Mouse (Mus musculus) adrenal gland, postnatal 25 days (tissue): ENCODE results near the gene Ubtd2. TPM values are rescaled to one million over a fixed set of nuclear protein-coding genes. Genes with fewer than 3 reads are reported as not detected.

Source experiments
- DNase-seq: peaks from one replicate; pipeline ENCODE4 v3.0.0; 2021; ENCODE audit warnings: mixed read lengths
- long read RNA-seq: library from polyadenylated mRNA; stranded (forward); transcript quantifications from one replicate; pipeline ENCODE4 v2.0.0, GENCODE M21; 2021
- total RNA-seq: library from RNA; stranded (reverse); gene quantifications from 2 replicates; pipeline ENCODE4 v1.2.3, GENCODE M21; 2021

Ubtd2 gene
- 15.3 and 16.2 TPM in 2 replicates for total RNA-seq
- long read RNA-seq, transcript Ubtd2-201 (3 exons, 1,012 nt) = major isoform, 7 of 8 reads
- long read RNA-seq, partial matches to known transcripts = 1 of 8 reads
- long read RNA-seq, other reads (novel, unspliced or antisense) = 0 of 8 reads

- DNase-seq = peak; percentile 99
Observed at GRCm38 (mm10) chr11:32454800-32455506, at the start of gene Ubtd2. Gene Ubtd2 (plus strand): TSS chr11:32455370.

DNA sequence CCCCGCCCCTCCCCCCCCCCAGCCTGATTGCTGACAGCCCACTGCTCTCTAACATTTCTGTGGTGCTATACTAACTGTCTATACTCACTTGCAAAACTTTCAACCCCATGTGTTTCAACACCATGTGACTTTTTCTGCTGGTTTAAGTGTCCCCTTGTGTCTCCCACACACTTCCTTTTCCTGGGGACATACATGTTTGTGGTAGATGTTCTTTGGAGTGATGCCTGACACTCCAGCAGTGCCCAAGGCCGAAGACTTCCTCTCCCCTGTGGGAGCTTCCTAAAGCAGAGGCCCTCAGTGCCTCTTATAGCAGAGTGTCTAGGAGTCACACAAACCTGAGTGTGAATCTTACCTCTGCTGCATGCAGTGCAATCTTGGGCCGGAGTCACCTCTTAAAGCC lies 47.3 kb upstream of the Ubtd2 start:
- no peak for DNase-seq

GRCm38 (mm10) chr11:32409052-32409451 lies 46.1 kb upstream of the Ubtd2 start:
- DNase-seq = no peak

DNA sequence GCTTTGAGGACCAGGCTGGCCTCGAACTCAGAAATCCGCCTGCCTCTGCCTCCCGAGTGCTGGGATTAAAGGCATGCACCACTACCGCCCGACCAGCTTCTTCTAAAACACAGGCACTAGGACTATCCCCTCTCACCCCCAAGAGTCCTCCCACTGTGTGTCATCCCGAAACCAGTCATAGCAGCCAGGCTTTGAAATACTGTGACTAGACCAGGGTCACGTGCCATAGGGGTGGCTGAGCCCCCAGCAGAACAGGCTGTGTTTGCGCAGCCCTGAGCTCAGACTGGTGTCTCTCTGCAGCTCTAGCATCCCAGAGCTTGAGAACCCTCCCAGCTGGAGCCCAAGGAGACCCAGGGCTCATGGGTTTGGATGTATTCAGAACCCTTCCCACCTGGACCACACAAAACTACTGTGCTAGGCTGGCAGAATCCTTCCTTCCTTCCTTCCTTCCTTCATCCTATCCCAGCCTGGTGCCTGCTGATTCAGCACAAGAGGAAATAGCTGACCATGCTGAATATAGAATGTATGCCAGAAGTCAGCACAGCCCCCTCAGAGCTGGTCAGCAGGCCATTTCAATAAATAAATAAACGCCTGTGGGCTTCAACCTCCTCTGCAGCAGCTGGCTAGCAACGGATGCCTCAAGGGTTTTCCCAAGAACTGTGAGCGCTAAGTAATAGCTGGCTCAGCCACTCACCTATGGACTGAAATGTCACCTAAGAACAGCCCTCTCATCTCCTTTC lies 45.2 kb upstream of the Ubtd2 start:
- DNase-seq = no peak

GRCm38 (mm10) chr11:32420001-32420400 lies 35.2 kb upstream of the Ubtd2 start:
- DNase-seq = no peak

GRCm38 (mm10) chr11:32423311-32423710 lies 31.9 kb upstream of the Ubtd2 start:
- no peak for DNase-seq

DNA sequence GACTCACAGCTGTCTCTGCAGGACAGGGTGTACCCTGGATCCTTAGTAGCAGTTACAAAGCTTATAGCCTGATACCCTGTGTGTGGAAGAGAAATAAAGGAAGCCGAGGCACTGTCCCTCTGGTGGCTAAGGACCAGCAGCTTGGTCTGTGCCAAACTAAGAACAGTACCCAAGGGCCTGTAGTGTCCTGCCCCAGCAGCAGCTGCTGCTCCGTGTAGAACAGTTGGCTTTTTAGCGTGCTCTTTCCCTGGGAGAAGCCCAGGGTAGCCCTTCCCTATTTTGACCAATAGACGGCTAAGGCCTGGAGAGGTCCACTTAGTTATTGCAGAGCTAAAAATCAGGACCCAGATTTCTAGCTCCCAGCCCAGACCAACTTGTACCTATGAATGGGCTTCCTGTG lies 30.6 kb upstream of the Ubtd2 start:
- DNase-seq = no peak

DNA sequence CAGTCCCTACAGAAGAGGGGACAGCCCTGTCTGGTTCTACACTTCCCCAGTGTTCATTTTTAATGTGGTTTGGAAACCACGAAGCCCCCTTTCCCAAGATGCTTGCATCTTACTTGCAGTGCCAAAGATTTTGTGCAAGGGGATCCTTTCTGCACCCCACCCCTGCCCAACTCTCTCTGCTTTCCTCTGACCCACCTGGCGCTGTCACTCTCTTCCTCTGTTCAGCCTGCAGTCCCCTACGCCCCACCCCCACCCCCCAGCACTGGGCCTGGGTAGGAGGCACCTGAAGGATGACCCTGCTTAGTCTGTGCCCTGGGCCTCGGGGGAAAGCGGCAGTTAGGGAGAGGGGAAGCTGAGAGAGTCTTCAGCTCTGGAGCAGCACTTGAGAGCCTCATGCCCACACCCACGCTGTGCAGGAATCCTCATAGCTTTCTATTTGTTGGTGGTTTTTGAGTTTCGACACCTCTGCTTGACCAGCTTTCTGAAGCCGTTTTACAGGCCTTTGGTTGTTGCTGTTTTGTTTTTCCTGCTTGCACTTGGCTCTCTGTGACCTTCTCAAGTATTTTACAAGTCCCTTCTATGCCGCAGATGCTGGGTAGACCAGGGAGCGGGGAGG lies 30.0 kb upstream of the Ubtd2 start:
- no peak for DNase-seq

DNA sequence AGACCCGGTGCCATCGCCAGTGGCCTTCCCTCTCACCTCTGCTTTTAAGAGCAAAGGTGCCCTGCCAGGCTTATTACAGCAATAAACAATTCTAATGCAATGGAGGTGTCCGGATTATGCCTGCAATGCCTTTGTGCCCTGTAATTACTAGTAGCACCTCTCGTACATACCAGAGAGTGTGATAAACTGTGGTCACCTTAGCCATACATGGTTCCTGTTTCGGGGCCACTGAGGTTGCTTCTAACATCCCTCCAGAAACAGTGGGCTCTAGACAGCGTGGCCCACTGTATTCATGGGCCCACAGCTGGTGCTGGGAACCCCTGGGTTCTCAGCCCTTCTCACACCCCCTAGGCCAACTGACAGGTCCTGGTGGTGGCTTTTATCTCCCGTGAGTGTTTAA lies 27.6 kb upstream of the Ubtd2 start:
- no peak for DNase-seq

- DNase-seq = no peak
Observed at GRCm38 (mm10) chr11:32435410-32436060, 19.6 kb upstream of the Ubtd2 start.

GRCm38 (mm10) chr11:32442576-32442975 lies 12.6 kb upstream of the Ubtd2 start:
- no peak for DNase-seq

GRCm38 (mm10) chr11:32444266-32444665 lies 10.9 kb upstream of the Ubtd2 start:
- DNase-seq = no peak

DNA sequence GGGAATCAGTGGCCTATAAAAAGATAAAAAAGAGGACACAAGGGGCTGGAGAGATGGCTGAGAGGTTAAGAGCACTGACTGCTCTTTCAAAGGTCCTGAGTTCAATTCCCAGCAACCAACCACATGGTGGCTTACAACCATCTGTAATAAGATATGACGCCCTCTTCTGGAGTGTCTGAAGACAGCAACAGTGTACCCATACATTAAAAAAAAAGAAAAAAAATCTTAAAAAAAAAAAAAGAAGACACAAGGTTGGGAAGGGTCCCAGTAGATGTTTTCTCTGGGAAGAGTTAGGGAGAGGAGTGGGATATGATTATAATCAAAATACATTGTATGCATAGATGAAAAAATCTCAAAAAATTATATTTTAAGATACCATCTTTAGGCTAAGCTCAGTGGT lies 10.0 kb upstream of the Ubtd2 start:
- DNase-seq = no peak

DNA sequence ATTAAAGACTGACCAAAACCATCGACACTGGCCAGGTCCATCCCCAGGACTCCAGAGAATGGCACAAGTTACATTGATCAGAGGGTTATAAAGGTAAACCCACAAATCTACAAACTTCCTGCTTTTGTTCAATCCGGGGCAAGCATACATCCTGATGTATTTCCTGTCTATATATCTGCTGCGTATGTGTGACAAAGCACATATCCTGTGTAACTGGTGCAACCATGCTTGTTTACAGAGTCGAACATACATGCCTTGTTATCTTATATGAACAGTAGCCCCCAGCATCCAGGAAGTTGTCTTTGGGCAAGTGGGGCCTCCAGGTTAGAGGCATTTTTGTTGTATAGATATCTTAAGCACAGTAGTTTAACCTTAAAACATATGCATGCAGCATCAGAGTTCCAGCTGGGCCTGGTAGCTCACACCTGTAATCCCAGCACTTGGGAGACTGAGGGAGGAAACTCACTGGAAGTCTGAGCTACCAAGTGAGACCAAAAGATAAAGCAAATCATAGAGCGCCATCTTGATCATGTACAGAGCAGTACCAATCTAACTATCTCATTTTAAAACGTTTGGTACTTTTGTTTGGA lies 9.4 kb upstream of the Ubtd2 start:
- DNase-seq = no peak

DNA sequence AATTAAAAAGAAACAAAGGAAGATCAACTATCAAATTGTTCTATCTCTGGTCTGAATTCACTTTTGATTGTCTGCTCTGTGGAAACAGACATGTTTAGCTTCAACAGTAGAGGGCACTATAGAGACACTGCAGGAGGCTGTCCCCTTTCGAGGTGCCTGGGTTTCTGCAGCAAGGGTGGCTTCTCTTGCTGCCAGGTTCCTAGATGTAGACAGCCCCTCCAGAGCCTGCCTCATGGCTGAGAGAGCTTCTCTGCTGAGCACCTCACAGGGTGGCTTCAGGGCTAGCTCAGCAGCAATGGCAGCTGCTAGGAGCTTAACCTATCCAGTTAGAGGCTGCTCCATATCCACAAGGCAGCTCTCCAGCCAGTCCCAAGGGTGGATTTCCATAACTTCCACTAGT lies 5.0 kb upstream of the Ubtd2 start:
- DNase-seq = peak; percentile 32

- no peak for DNase-seq
Observed at GRCm38 (mm10) chr11:32451306-32451705, 3.9 kb upstream of the Ubtd2 start.

DNA sequence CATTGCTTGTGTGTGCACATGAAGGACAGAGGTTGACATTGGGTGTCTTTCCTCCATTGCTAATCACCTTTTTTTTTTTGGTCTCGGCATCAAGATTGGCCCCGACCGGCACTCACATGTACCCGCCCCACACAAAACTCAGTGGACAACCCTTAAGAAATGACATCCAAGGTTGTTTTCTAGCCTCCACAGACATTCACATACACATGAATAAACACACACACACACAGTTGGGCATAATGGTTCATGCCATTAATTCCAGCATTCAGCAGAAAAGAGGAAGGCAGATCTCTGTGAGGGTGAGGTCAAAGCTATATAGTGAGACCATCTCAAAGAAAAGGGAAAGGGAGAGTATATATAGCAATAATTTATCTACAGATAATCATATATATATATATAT lies 2.4 kb upstream of the Ubtd2 start:
- no peak for DNase-seq

- no peak for DNase-seq
Observed at GRCm38 (mm10) chr11:32453353-32453915, 1.7 kb upstream of the Ubtd2 start.

DNA sequence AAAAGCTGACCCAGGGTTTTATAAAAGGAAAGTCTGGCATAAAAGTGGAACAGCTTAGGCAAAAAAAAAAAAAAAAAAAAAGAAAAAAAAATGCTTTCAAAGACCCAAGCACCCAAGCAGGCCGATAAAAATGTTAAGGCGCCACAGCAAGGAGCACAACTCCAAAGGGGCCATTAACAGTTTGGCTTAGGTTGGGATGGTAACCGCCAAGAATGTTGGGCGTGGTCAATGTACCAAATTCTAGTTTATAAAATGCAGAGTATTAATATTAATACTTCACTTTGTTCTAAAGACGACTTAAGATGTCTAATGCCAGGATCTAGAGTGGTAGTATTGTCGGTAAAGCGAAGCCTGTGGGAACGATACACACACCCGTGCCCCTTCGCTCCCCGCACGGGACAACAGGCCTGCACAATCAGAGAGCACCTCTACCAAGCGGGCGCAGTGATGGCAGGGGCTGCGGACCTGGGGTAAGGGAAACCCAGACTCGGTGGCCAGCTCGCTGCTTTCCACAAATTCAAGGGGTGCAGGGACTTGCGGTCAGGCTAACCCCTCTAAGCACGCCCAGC lies 855 bp upstream of the Ubtd2 start:
- no peak for DNase-seq

- DNase-seq = no peak
Observed at GRCm38 (mm10) chr11:32455507-32456141, 454 bp downstream of the Ubtd2 start.

DNA sequence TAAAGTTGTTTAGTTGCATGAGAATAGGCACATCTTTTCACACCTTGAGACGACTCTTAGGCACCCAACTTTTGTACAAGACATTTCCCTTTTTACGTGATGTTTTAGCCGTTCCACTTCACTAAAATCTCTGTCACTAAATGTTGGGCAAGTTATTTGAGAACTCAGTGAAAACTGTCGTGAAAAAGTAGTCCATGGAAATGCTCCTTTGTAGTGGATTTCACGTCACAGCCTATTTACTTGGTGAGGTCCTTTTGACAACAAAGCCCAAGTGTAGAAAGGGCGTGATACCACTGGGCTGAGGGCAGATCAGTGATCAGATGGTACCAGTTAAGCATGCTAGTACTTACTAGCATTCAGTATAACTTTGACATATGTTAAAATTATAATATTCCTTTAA lies 1.2 kb downstream of the Ubtd2 start:
- no peak for DNase-seq
